10 mouse cellular contexts compared by ENCODE assay signal in the genomic region with DNA sequence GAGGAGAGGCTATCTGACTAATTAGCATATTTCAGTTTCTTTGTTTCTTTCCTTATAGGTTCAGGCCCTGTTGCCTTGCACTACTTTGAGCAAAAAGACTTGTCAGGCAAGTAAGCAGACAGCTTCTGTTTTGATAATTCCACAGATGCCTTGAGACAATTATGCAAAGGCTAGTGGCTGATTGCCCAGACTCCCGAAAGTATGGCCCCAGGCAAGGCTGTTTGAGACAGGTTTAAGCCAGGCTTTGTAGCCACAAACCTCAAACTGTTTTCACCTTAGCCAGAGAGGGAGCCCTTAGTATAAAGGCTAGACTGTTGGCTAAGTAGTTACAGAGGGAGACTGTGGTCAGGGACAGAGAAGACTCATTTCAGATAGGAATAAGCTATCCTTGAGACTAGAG.
DNase-seq lines count a peak whose midpoint lies in the region; ATAC-seq and TF ChIP-seq lines count a peak whose summit lies in the region.
"Had no signal": no experiment of that assay in that cellular context is flagged by ENCODE, and none has a peak within 500 bp of the region (broad histone marks: within the 10 kb centered on the region; RNA-seq: fewer than 3 reads in every experiment).

No protein-coding gene starts in this region.

- H3K9me3 ChIP-seq in forebrain, embryonic 12.5 days, result peaks cover 4% of the 10 kb centered on the region; the same call in 1 of the 2 replicates
- no peaks in the 10 kb centered on the region for H3K9me3 ChIP-seq in forebrain, embryonic 11.5 days (ENCODE audit: control insufficient read depth, low read length)
- H3K9me3 ChIP-seq in ES-Bruce4 (replicated peaks; ENCODE audit: control insufficient read depth, insufficient read depth, low read length, poor library complexity, severe bottlenecking), result no peaks in the 10 kb centered on the region
- peaks cover 8% of the 10 kb centered on the region for H3K9me3 ChIP-seq in embryonic facial prominence, embryonic 10.5 days
- H3K9me3 ChIP-seq: stomach, embryonic 15.5 days had no signal

- H3K4me2 ChIP-seq in forebrain, embryonic 12.5 days, result no peak overlapping the region
- no peak overlapping the region for H3K4me2 ChIP-seq in forebrain, embryonic 11.5 days (ENCODE audit: low read depth, low read length, severe bottlenecking)
- H3K4me2 ChIP-seq: heart, embryonic 13.5 days; stomach, embryonic 15.5 days had no signal

- no peak for TF ChIP-seq POLR2A in ES-Bruce4 (IDR thresholded peaks at IDR 0.05; ENCODE audit: insufficient read depth, low read length)

- DNase-seq in forebrain, embryonic 11.5 days (ENCODE audit: low spot score), result no peak
- DNase-seq in embryonic facial prominence, embryonic 10.5 days (ENCODE audit: low spot score), result peak; percentile 68
- DNase-seq in kidney, postnatal 10 days, result peak; percentile 53
- DNase-seq in layer of hippocampus, postnatal 14 days (ENCODE audit: low spot score in 2 of 2), result no peak
- DNase-seq in gastrocnemius, adult 8-10 months (ENCODE audit: low spot score in 2 of 2), result no peak
- no peak for DNase-seq in right cerebral cortex, postnatal 10 days (ENCODE audit: low spot score in 2 of 2)

- H3K27me3 ChIP-seq in forebrain, embryonic 12.5 days, result no peaks in the 10 kb centered on the region
- H3K27me3 ChIP-seq in forebrain, embryonic 11.5 days (ENCODE audit: control insufficient read depth, insufficient read depth, low read length), result no peaks in the 10 kb centered on the region
- no peaks in the 10 kb centered on the region for H3K27me3 ChIP-seq in ES-Bruce4 (ENCODE audit: control insufficient read depth, insufficient read depth, low read length, poor library complexity, severe bottlenecking)
- H3K27me3 ChIP-seq in embryonic facial prominence, embryonic 10.5 days (replicated peaks; ENCODE audit: low read depth, poor library complexity, severe bottlenecking), result no peaks in the 10 kb centered on the region
- H3K27me3 ChIP-seq: heart, embryonic 13.5 days; stomach, embryonic 15.5 days had no signal

- H3K9ac ChIP-seq in forebrain, embryonic 12.5 days, result no peak overlapping the region
- no peak overlapping the region for H3K9ac ChIP-seq in forebrain, embryonic 11.5 days (ENCODE audit: low read length)
- H3K9ac ChIP-seq in ES-Bruce4 (ENCODE audit: low read depth, poor library complexity, severe bottlenecking), result no peak overlapping the region
- H3K9ac ChIP-seq: heart, embryonic 13.5 days; stomach, embryonic 15.5 days had no signal

- H3K4me1 ChIP-seq in forebrain, embryonic 12.5 days, result no peaks in the 10 kb centered on the region
- no peaks in the 10 kb centered on the region for H3K4me1 ChIP-seq in forebrain, embryonic 11.5 days (replicated peaks; ENCODE audit: control insufficient read depth, insufficient read depth, low read length)
- H3K4me1 ChIP-seq in ES-Bruce4 (ENCODE audit: control insufficient read depth, insufficient read depth, low read length), result no peaks in the 10 kb centered on the region
- peaks cover 11% of the 10 kb centered on the region for H3K4me1 ChIP-seq in embryonic facial prominence, embryonic 10.5 days
- H3K4me1 ChIP-seq: stomach, embryonic 15.5 days had no signal

- H3K36me3 ChIP-seq in forebrain, embryonic 12.5 days (replicated peaks), result no peaks in the 10 kb centered on the region
- no peaks in the 10 kb centered on the region for H3K36me3 ChIP-seq in forebrain, embryonic 11.5 days (ENCODE audit: control insufficient read depth, insufficient read depth, low read length)
- H3K36me3 ChIP-seq in ES-Bruce4 (ENCODE audit: control insufficient read depth, insufficient read depth, low read length, poor library complexity, severe bottlenecking), result no peaks in the 10 kb centered on the region
- no peaks in the 10 kb centered on the region for H3K36me3 ChIP-seq in embryonic facial prominence, embryonic 10.5 days (replicated peaks)
- H3K36me3 ChIP-seq: stomach, embryonic 15.5 days had no signal

- TF ChIP-seq EP300 in ES-Bruce4 (IDR thresholded peaks at IDR 0.05; ENCODE audit: insufficient read depth, low read depth, low read length), result peak; percentile 68

- 47% methylated on average over 1 of the region's 1 CpGs for WGBS in forebrain, embryonic 12.5 days
- 38% methylated on average over 1 of the region's 1 CpGs for WGBS in forebrain, embryonic 11.5 days
- 16% methylated on average over 1 of the region's 1 CpGs for WGBS in embryonic facial prominence, embryonic 10.5 days

- no peak for TF ChIP-seq CTCF in ES-Bruce4 (IDR thresholded peaks at IDR 0.05; ENCODE audit: low read depth, low read length)

- H3K4me3 ChIP-seq in forebrain, embryonic 12.5 days (replicated peaks), result no peak overlapping the region
- H3K4me3 ChIP-seq in forebrain, embryonic 11.5 days (ENCODE audit: low read depth, low read length), result no peak overlapping the region
- H3K4me3 ChIP-seq in ES-Bruce4 (ENCODE audit: low read depth, low read length), result no peak overlapping the region
- no peak overlapping the region for H3K4me3 ChIP-seq in embryonic facial prominence, embryonic 10.5 days
- H3K4me3 ChIP-seq: heart, embryonic 13.5 days; stomach, embryonic 15.5 days had no signal

- ATAC-seq in forebrain, embryonic 12.5 days (ENCODE audit: low FRiP score), result peak; percentile 57; the same call in 1 of the 2 replicates
- ATAC-seq in forebrain, embryonic 11.5 days (replicated peaks; ENCODE audit: low FRiP score), result no peak

- H3K27ac ChIP-seq in forebrain, embryonic 12.5 days, result no peak overlapping the region
- H3K27ac ChIP-seq in forebrain, embryonic 11.5 days (ENCODE audit: low read depth, low read length), result no peak overlapping the region
- no peak overlapping the region for H3K27ac ChIP-seq in ES-Bruce4 (ENCODE audit: insufficient read depth, low read length)
- H3K27ac ChIP-seq in embryonic facial prominence, embryonic 10.5 days (replicated peaks), result peak overlapping the region; percentile 48; the same call in 1 of the 2 replicates
- H3K27ac ChIP-seq: heart, embryonic 13.5 days; stomach, embryonic 15.5 days had no signal

Comparison
In these comparisons a context has a peak if more than half of its experiments do, and no peak if none do; other contexts are left out.
1. DNase-seq: peak in embryonic facial prominence, embryonic 10.5 days (single experiment) and kidney, postnatal 10 days (single experiment); none in forebrain, embryonic 11.5 days (single experiment), layer of hippocampus, postnatal 14 days (0 of 2), gastrocnemius, adult 8-10 months (0 of 2) and right cerebral cortex, postnatal 10 days (0 of 2).